Mouse (Mus musculus): ENCODE data around the gene Igtp.
"Not testable (repeated sequence)": the region's sequence is repeated elsewhere in the genome, so short reads cannot be mapped to it uniquely, and the experiment has no call there.

The Igtp gene

DNA sequence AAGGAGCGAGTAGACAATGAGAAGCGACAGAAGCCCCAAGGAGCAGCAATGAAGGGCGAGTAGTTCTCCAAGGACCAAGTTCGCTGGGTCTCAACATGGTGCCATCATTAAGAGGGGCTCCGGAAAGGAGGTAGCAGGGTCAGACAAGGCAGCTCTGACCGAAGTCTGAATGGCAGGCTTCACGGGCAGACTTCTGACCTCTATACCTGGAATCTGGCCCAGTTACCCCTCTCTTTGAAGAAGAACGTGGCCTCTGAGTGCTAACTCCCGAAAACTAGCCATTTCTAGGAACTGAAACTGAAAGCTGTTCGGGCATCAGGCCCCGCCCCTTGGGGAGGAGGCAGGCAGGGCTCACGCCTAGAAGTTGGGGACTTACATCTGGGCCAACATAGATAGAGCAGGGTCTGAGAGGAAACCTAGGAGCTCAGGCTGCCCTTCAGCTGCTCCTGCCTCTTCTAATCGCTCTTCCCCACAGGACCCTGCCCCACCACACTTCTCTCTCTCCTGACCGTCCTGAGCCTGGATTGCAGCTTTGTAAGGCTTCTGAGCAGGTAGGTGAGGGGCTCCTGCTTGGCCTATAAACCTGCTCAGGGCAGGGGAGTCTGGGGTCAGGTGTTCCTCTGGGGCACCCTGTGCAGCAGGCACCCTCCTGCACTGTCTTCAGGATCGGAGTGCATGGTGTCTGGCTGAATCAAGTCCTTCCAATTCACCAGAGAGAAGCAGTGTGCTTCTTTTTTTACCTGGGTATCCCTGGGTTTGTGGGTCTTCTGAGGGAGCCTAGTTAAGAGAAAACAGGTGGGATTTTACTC is at the start of gene Igtp, which contains the start of gene Irgm2:
Gene Igtp (plus strand): TSS at position 328 of the 809 bp plus-strand sequence.
Gene Irgm2 (plus strand): TSS at position 390 of the 809 bp plus-strand sequence.
- peak; percentile 74 for DNase-seq (ENCODE audit: low spot score)

DNA sequence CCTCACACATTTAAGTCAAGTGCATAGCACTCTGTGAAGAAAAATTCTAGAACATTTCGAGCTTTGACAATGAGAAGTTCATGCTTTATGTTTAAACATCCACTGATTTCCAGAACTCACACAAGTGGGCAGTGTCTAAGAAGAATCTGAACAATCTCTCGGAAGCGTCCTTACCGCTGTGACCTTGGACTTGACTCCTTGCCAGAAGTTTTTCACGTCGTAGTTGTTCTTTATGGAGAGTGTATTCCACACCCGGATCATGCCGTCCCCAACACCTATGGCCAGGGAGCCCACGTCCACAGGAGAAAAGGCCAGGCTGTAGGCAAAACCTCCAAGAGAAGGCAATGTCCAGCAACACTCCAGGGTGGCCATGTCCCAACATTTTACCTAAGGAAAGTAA is 43.9 kb upstream of the Igtp start:
- no peak for DNase-seq (ENCODE audit: low spot score)

DNA sequence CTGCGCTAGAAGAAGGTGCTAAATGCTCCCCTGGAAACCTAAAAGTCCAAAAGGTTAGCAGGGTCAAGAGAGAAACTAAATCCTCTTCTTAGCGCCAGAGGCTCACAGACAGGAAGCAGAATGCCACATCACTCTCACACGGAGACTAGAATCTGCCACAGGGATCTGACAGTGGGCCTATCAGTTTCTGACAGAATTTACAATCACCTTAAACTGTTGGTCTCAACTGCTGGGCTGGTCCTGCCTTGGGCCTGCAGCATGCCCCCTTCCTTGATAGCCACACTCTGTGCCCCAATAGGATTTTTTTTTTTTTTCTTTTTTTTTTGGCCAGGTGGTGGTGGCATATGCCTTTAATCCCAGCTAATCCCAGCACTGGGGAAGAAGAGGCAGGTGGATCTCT is 42.5 kb upstream of the Igtp start:
- DNase-seq (ENCODE audit: low spot score) = no peak

DNA sequence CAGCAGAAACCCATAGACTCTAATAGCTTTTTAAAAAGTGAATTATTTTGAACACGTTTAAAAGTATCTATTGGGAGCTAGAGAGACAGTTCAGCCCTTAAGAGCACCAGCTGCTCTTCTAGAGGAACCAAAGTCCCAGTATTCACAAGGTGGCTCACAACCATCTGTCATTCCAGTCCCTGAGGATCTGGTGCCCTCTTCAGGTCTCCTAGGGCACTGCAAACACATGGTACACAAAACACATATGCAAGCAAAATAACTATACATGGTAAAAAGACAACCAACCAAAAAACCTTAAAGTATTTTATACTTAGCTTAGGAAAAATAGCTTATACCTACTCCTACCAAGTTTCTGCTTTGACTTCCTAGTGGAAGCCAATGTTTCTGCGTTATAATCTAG is 34.3 kb upstream of the Igtp start:
- no peak for DNase-seq (ENCODE audit: low spot score)

DNA sequence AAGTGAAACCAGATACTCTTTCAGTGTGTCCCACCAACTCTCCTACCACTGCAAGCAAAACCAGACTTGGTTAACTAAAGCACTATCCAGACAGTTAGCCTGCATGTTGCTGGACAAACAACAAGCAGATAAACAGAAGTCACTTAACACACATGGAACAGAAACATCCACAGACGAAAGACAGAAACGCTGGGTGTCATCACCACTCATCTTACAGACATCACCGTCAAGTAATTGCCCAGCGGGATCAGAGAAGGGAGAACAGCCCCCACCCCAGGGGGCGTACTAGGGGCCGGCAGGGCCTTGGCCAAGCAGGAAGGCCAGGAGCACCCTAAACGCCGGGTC is 31.6 kb upstream of the Igtp start:
- no peak for DNase-seq (ENCODE audit: low spot score)

DNA sequence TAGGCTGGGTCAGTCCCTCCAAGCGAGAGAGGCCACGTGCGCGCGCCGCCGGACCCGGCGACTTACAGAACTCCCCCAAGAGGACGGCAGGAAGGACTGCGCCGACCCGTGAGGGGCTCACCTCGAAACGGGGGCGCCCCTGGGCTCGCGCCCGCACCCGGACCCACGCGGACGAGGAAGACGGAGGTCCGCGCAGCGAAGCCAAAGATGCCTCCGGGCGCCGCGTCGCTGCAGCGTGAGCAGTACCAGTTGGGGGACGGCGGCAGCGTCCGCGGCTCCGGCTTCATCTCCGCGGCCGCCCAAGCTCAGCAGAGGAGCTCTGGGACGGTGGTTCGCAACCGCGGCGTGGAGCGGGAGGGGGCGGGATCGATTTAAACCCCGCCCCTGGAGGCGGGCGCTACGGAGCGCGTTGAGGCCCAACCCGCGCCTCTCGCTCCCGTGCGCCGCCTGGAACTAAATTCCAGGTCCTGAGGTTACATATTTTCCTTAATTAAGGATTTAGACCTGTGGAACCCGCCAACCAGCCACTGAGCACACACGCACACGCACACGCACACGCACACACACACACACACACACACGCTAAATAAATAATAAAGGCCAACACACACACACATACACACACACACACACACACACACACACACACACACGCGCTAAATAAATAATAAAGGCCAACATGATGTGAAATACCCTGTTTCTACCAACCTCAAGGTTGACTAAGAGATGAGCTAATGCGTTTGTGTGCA is 31.0 kb upstream of the Igtp start, which contains the start of gene Gemin5:
Gene Gemin5 (minus strand): TSS at position 373 of the 749 bp plus-strand sequence.
- DNase-seq (ENCODE audit: low spot score) = peak; percentile 83

DNA sequence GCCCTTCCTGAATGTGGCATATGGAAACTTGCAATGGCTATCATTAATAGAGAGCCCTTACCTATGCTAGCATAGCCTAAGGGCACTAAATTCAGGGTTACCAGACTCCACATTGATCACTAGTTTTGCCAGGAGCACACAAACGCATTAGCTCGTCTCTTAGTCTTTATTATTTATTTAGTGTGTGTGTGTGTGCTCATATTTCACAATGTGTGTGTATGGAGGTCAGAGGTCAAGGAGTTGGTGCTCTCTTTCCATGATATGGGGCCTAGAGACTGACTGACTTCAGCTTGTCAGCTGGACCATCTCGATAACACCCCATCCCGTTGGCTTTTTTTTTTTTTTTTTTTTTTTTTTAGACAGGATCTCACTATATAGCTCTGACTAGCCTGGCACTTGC is 29.7 kb upstream of the Igtp start:
- DNase-seq (ENCODE audit: low spot score) = no peak

DNA sequence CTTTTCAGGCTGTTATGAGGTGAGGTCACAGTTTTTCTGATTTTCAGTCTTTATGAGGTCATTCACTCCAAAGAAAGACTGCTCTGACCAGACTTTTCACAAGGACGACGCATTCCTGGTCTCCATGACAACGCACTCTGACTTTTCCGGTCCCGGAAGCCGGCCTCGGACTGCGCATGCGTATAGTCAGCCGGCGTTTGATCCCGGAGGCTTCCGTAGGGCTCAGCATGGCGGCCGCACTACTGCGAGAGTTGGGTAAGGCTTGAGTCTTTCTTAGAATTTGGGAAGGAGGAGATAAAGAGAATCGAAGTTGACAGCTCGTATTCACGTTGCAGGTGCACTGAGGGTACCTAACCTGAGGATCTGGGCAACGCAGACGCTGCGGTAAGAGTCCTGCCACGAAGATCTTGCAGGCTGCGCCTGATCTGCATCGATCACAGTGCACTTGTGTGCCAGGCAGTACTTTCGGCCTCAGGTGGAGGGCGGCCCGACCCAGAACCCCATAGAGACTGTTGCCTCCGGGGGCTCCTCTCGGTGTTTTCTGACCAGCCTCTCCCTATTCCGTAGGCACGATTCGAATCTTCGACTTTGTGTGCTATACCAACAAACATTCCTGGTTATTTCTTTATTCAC is 27.8 kb upstream of the Igtp start, which contains the start of gene Mrpl22:
Gene Mrpl22 (plus strand): TSS at position 203 of the 633 bp plus-strand sequence.
- DNase-seq (ENCODE audit: low spot score) = peak; percentile 97

DNA sequence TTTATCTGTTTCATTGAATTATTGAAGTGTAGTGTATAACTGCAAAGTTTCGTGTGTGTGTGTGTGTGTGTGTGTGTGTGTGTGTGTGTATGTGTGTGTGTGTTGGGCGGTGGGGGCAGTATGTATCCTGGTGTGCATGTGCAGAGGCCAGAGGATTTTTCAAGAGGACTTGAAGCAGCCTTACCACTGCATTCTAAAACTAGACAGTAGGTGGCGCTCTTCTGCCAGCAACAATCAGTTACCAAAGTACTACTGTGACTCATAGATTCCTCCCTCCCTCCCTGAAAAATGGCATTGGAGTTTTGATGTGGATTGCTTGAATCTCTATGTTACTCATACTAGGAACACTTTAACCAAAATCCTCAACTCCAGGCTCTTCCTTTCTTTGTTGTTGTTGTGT is 19.8 kb upstream of the Igtp start:
- DNase-seq (ENCODE audit: low spot score) = peak; percentile 73

DNA sequence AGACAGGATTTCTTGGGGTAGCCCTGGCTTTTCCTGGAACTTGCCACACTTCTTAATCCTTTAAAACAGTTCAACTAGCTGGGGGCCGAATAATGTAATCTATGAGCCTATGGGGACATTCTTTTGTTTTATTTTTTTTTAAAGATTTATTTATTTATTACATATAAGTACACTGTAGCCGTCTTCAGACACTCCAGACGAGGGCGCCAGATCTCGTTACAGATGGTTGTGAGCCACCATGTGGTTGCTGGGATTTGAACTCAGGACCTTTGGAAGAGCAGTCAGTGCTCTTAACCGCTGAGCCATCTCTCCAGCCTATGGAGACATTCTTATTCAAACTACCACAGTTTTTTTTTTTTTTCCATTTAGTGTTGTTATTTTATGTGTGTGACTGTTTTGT is 19.4 kb upstream of the Igtp start:
- DNase-seq (ENCODE audit: low spot score) = not testable (repeated sequence)

DNA sequence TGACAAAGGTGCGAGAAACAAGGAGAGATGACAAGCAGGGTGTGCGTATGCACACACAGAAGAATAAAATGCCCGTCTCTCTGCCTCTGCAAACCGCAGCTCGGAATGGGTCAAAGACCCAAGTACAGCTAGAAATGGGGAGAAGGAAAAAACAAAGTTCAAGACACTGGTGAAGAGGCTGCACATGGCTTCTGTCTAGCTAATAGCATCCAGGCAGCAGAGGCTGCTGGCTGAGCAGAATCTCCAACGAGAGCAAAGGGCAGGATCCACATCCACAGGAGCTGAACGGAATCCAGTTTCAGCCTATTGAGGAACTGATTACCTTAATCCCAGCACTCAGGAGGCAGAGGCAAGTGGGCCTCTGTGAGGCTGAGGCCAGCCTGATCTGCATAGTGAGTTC is 18.6 kb upstream of the Igtp start:
- DNase-seq (ENCODE audit: low spot score) = no peak

DNA sequence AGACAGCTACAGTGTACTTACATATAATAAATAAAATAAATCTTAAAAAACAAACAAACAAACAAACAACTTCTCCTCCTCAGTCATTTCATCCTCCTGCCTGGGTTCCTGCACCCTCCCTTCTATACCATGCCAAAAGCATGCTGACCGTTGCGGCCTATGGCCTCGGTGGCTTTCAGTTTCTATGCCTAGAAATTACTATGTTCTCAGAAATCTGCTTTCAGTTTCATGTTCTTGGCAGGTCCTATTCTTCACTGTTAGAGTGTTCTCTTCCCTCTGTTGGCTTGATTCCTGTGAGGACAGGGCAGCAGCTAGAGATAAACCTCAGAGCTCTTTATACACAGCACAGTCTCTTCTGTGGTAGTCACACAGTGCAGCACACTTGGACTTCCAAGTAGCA is 15.8 kb upstream of the Igtp start:
- DNase-seq (ENCODE audit: low spot score) = no peak

DNA sequence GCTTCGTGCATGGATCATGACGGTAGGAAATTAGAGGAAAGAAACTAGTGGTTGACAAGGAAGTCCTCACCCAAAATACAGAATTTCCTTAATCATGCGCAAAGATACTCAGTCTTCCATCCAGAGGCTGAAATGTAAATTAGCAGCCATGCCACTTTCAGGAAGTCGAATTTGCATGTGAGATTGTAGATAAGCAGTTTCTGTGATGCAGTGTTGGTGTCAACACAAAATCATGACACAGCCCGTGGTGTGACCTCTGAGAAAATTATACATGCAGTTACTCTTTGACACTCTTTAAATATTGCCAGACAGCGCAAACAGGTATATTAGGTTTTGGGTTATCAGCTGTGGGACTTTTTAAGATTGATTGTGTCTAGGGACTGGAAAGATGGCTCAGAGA is 9.7 kb upstream of the Igtp start:
- DNase-seq (ENCODE audit: low spot score) = no peak

DNA sequence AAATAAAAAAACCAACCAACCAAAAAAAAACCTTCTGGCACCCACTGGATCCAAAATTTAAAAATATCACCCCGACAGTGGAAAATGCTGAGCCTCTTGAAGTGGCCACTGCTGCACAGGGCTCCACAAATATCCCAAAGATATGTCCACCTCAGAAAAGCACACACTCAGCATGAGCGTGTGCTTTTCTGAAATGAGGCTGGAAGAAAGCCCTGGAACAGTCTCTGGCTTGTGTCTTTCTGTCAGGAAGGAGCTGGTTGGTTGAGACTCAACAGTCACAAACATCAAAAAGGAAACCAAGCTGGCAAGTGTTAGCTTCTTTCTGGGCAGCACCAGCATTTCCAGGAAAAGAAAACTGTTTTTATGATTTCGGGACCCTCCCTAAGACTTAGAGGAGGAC is 6.0 kb upstream of the Igtp start:
- DNase-seq (ENCODE audit: low spot score) = no peak

DNA sequence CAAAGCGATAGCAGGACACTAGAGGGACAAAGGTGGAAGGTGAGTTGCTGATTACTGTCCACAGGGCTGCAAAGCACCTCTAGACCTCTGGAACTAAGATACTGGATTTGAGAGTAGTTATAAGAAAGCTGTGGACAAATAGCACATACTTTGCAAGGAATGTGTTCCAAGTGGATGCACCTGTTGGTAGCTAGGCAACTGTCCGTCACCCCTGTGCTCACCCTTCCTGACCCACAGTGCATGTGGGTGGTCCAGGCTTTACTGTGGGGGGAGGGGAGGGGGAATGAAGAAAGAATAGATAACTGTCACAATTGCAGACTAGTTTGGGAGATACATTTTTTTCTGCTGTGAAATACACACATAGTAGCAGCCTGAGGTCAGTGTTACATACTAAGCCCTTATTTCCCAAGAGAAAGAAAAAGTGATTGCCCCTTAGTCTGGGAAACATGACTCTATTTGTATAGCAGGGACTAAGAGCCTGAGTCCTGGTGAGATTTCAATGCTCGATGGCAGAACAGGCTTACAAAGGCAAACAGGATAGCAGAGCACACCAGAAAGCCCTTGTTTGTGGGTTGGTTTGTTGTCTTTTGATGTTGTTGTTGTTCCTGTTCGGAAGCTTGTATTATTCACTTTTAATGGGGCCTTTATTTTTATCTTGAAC is 5.4 kb upstream of the Igtp start:
- DNase-seq (ENCODE audit: low spot score) = no peak

DNA sequence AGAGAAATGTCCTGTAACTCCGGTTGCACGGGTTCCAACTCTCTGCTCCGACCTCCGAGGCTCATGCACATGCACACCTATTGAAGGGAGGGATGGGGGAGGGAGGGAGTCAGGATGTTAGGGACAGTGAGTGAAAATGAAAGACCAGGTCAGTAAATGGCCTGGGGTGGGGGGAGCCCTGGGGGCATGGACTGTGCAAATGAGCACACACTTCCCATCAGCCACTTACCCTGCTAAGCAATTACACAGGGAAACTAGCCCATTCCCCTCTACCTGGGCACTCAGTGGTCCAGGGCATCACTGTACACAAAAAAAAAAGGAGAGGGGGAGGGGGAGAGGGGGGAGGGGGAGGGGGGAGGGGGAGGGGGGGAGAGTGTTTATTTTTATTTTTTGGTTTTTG is 693 bp upstream of the Igtp start:
- no peak for DNase-seq (ENCODE audit: low spot score)

DNA sequence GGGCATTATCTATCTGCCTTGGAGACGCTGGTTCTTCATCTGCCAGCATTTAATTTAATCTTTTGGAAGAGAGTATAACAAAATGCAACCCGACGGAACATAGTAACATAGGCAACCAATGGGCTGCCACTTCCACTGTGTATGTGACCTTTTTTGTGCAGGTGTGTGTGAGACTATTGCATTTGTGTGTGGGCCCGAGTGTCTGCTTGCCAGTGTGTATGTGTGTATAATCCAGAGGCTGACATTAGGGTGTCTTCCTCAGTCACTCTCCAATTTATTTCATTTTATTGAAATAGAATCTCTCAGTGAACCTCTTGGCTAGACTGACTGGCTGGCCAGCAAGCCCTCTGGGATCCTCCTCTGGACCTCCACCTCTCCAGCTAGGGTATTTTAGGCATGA is 870 bp downstream of the Igtp start:
- DNase-seq (ENCODE audit: low spot score) = no peak

DNA sequence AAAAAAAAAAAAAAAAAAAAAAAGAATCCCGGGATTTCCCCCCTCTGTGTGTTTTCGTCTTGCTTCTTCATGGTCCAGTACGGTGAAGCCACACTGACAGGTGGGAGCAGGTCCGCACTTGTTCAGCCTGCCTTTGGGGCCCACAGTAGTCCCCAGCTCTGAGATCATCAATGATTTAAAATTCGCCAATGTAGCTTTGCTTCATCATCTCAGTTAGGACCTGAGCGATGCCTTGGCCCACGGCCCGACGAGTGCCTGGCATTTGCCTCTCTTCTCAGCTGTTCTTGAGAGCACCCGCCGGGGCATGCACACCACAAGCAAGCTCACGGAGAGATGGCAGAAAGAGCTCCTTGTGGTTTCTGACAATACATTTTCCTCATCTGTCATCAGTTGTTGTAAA is 1.7 kb downstream of the Igtp start:
- no peak for DNase-seq (ENCODE audit: low spot score)

DNA sequence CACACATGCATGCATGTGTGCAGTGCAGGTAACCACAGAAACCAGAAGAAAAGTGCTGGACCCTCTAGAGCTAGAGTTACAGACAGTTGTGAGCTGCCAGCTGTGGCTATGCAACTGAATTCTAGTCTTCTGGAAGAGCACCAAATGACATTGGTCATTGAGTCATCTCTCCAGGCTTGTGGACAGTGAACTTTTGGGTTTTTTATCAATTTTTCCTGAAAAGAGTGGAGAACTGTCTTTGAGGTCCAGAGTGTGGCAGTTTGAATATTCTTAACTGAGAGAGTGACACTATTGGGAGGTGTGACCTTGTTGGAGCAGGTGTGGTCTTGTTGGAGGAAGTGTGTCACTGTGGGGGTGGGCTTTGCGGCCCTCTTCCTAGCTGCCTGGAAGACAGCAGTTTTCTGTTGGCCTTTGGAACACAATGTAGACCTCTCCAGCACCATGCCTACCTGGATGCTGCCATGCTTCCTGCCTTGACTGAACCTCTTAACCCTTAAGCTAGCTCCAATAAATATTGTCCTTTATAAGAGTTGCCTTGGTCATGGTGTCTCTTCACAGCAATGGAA is 11.0 kb downstream of the Igtp start:
- no peak for DNase-seq (ENCODE audit: low spot score)

DNA sequence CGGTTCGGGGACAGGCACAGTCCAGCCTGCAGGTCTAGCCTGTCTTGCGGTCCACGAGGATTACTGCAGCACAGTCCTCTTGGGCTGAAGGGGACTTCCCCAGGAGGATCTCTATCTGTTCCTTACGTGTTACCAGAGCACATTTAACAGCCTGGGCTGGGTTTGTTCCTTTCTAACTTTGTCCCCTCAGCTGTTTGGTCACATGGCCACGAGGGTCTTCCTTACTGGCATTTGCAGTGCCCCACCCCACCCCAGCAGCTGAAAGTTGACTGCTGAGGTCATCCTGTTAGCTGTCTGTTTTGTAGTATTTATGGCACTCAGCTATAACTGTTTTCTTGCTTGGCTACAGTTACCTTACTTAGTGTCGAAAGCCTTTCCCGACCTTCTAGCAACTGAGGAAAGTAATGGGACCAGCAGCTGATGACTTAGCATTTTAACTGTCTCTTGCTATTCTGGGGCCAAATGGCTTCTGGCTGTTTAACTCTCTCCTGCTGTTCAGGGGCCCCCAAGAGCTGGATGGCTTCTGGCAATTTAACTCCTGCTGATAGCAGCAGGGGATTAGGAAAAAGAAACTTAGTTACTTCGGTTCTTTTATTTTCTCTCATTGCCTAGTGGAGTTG is 11.8 kb downstream of the Igtp start:
- no peak for DNase-seq (ENCODE audit: low spot score)

DNA sequence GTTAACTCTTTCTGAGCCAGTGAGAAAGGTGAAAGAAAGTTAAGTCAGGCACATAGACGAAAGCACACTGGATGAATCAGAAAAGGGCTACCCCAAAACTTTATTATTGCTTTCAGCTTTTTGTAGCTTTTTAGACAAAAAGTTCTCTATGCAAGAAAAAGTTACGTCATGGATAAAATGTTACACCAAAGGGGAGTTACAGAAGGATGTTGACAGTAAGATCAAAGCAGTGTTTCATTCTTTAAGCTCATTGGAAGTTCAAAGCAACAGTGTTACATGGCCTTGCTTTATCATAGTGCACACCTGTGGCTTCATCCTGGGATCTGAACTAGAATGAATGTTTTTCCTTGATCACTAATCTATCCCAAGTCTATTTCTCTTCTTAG is 12.3 kb downstream of the Igtp start:
- DNase-seq (ENCODE audit: low spot score) = no peak

Measured in urinary bladder, postnatal 25 days (tissue).